Mouse (Mus musculus): Measurements from ENCODE around the gene Slc25a39. TPM values are rescaled to one million over a fixed set of nuclear protein-coding genes. Genes with fewer than 3 reads are reported as not detected.

Slc25a39 gene
- total and polyA plus RNA-seq, 3 experiments = 183 to 325 TPM; not detected in 1

DNA sequence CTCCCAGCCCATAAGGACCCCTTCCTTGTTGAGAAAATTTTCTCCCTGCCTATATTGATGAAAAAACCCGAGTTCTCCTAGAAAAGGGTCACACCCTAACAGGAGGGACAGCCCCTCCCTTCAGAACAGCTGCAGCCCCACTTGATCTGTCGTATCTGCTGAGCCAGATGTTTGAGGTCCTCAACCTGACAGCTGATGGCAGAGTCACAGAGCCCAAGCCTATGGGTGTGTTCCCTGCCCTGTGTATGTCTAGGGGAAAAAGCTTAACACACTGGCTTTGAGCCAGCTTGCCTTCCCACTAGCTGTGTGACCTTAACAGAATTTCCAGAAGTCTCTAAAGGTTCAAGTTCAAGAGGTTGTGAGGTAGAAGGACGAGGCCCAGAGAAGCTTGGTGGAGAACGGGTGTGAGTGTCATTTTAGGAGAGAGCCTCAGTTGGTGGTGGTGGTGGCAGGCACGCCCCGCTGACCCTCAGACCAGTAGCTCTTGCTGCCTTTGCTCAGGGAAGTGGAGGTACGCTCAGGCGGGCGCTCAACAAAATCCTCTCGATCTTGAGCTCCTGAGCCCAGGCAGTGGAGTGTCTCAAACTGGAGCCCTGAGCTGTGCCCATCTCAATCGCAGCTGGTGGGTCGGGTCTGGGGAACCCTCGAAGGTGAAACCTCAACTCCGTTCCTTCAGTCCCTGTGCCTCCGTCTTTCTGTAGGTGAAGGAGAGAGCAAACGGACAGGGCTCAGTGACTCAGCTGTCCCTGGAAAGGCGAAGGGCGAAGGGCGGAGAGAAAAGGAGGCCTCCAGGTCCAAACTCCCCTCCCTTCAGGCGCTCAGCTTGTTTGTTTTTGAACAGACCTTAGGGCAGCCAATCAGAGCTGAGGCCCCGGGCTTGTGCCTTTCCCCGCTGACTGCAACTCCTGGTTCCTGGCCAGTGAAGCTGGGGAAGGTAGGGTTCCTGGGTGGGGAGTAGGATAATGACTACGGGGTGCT lies 32.3 kb downstream of the Slc25a39 start:
- Histone ChIP-seq H3K79me2 (ENCODE audit: control insufficient read depth, insufficient read depth, low read length, poor library complexity) (no peaks in the 10 kb centered on the region), H3K9me3 (replicated peaks; ENCODE audit: insufficient read depth, low read length) (no peaks in the 10 kb centered on the region), H3K4me1 (ENCODE audit: control insufficient read depth in 1 of 2, insufficient read depth in 2 of 2, low read length in 2 of 2) (peaks cover 0 to 9% of the 10 kb centered on the region in 2 experiments; a peak in 2 of 4 replicates), H3K4me3 (ENCODE audit: control insufficient read depth in 1 of 2, insufficient read depth in 1 of 2, low read depth in 2 of 2, low read length in 2 of 2) (no peak overlapping the region), H3K9ac (ENCODE audit: control insufficient read depth, low read depth, low read length, poor library complexity, severe bottlenecking) (no peak overlapping the region), H3K36me3 (ENCODE audit: control insufficient read depth in 1 of 2, insufficient read depth in 2 of 2, low read length in 2 of 2) (peaks cover 0 to 2% of the 10 kb centered on the region in 2 experiments; a peak in 2 of 4 replicates), H3K27ac (ENCODE audit: control insufficient read depth, low read depth, low read length) (no peak overlapping the region), H3K27me3 (ENCODE audit: control insufficient read depth in 1 of 2, insufficient read depth in 2 of 2, low read length in 2 of 2) (peaks cover 1 to 3% of the 10 kb centered on the region in 2 experiments; a peak in 3 of 4 replicates)
- DNase-seq (ENCODE audit: low read depth, low spot score) = peak; percentile 78
- peak in 1 of 2 experiments; percentile 58; a peak in 2 of 4 replicates for TF ChIP-seq EP300 (IDR thresholded peaks at IDR 0.05; ENCODE audit: low read depth in 1 of 2, low read length in 2 of 2)
- TF ChIP-seq KAT2A (conservative IDR thresholded peaks at IDR 0.05; ENCODE audit: low read depth, low read length) = no peak
- peak; percentile 47; the same call in 1 of the 2 replicates for TF ChIP-seq SIN3A (IDR thresholded peaks at IDR 0.05; ENCODE audit: low read length)
- no peak for TF ChIP-seq USF1 (IDR thresholded peaks at IDR 0.05; ENCODE audit: low read depth, low read length)
- no peak for TF ChIP-seq JUND (IDR thresholded peaks at IDR 0.05; ENCODE audit: low read depth, low read length)
- TF ChIP-seq ETS1 (IDR thresholded peaks at IDR 0.05; ENCODE audit: low read depth, low read length) = peak; percentile 87
- peak; percentile 84 for TF ChIP-seq TAL1 (IDR thresholded peaks at IDR 0.05; ENCODE audit: low read length)
- no peak for TF ChIP-seq GABPA (IDR thresholded peaks at IDR 0.05; ENCODE audit: low read depth, low read length)
- TF ChIP-seq MAZ (IDR thresholded peaks at IDR 0.05; ENCODE audit: low read depth, low read length) = 0 out of 2 replicates have a peak, but pooled peaks have one; percentile 24
- TF ChIP-seq NRF1 (IDR thresholded peaks at IDR 0.05; ENCODE audit: insufficient read depth, low read depth, low read length, poor library complexity, severe bottlenecking) = no peak
- no peak for TF ChIP-seq CTCF (IDR thresholded peaks at IDR 0.05 in 2 of 3, conservative IDR thresholded peaks at IDR 0.05 in 1 of 3; ENCODE audit: control insufficient read depth in 1 of 3, insufficient read depth in 1 of 3, low read depth in 2 of 3, low read length in 3 of 3, poor library complexity in 1 of 3, severe bottlenecking in 1 of 3)
- TF ChIP-seq GATA1 (IDR thresholded peaks at IDR 0.05; ENCODE audit: low read depth, low read length) = peak; percentile 24; the same call in 1 of the 2 replicates
- TF ChIP-seq TCF12 (IDR thresholded peaks at IDR 0.05; ENCODE audit: low read depth, low read length) = peak; percentile 46; the same call in 1 of the 2 replicates
- no peak for TF ChIP-seq USF2 (IDR thresholded peaks at IDR 0.05; ENCODE audit: borderline replicate concordance in 1 of 2, insufficient read depth in 1 of 2, low read depth in 1 of 2, low read length in 2 of 2)

DNA sequence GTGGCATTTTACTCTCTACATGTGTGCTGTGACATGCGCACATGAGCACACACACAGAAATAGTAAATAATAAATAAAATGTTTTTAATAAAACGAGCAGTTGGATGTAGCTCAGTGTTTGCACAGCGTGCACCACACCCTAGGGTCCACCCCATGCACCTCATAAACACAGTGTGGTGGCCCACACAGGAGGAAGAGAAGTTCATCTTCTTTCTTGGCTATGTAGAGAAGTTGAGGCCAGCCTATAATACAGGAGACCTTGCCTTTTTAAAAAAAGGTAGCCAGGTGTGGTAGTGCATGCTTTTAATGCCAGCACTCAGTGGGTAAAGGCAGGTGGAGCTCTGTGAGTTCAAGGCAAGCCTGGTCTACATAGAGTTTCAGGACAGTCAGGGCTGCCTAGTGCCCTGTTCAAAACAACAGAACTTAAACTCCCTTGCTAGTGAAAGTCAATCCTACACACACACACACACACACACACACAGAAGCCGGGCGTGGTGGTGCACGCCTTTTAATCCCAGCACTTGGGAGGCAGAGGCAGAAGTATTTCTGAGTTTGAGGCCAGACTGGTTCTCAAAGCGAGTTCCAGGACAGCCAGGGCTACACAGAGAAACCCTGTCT lies 33.5 kb downstream of the Slc25a39 start:
- peaks cover 0 to 9% of the 10 kb centered on the region in 2 experiments; a peak in 2 of 4 replicates for H3K4me1 ChIP-seq (ENCODE audit: control insufficient read depth in 1 of 2, insufficient read depth in 2 of 2, low read length in 2 of 2)
- no peak overlapping the region for H3K27ac ChIP-seq (ENCODE audit: control insufficient read depth, low read depth, low read length)

More for the DNA sequence above, 33.5 kb downstream of the Slc25a39 start:
- Histone ChIP-seq H3K27me3 (ENCODE audit: control insufficient read depth in 1 of 2, insufficient read depth in 2 of 2, low read length in 2 of 2) (peaks cover 1 to 13% of the 10 kb centered on the region in 2 experiments; a peak in 3 of 4 replicates), H3K79me2 (ENCODE audit: control insufficient read depth, insufficient read depth, low read length, poor library complexity) (no peaks in the 10 kb centered on the region), H3K36me3 (ENCODE audit: control insufficient read depth in 1 of 2, insufficient read depth in 2 of 2, low read length in 2 of 2) (peaks cover 0 to 2% of the 10 kb centered on the region in 2 experiments; a peak in 2 of 4 replicates), H3K9me3 (replicated peaks; ENCODE audit: insufficient read depth, low read length) (no peaks in the 10 kb centered on the region), H3K4me3 (ENCODE audit: control insufficient read depth in 1 of 2, insufficient read depth in 1 of 2, low read depth in 2 of 2, low read length in 2 of 2) (no peak overlapping the region), H3K9ac (ENCODE audit: control insufficient read depth, low read depth, low read length, poor library complexity, severe bottlenecking) (no peak overlapping the region)
- no peak for TF ChIP-seq E2F4 (IDR thresholded peaks at IDR 0.05; ENCODE audit: borderline replicate concordance, low read depth, low read length)
- TF ChIP-seq TBP (IDR thresholded peaks at IDR 0.05; ENCODE audit: low read depth, low read length) = no peak
- no peak for TF ChIP-seq TCF12 (IDR thresholded peaks at IDR 0.05; ENCODE audit: low read depth, low read length)
- no peak for TF ChIP-seq GATA1 (IDR thresholded peaks at IDR 0.05; ENCODE audit: low read depth, low read length)
- no peak for TF ChIP-seq ETS1 (IDR thresholded peaks at IDR 0.05; ENCODE audit: low read depth, low read length)
- TF ChIP-seq JUND (IDR thresholded peaks at IDR 0.05; ENCODE audit: low read depth, low read length) = no peak
- TF ChIP-seq ELF1 (IDR thresholded peaks at IDR 0.05; ENCODE audit: low read depth, low read length) = no peak
- TF ChIP-seq KAT2A (conservative IDR thresholded peaks at IDR 0.05; ENCODE audit: low read depth, low read length) = no peak
- no peak for TF ChIP-seq CHD2 (IDR thresholded peaks at IDR 0.05; ENCODE audit: low read length)
- TF ChIP-seq POLR2AphosphoS2 (IDR thresholded peaks at IDR 0.05; ENCODE audit: low read length) = no peak
- no peak for TF ChIP-seq RCOR1 (IDR thresholded peaks at IDR 0.05; ENCODE audit: low read depth, low read length)
- TF ChIP-seq MEF2A (IDR thresholded peaks at IDR 0.05; ENCODE audit: extremely low read depth, insufficient replicate concordance, low read depth, low read length, poor library complexity, severe bottlenecking) = no peak
- no peak for DNase-seq (ENCODE audit: low read depth, low spot score)

Data from MEL (cell line).